Mouse (Mus musculus) megakaryocyte, adult 5-6 weeks (primary cell): ENCODE measurements around the gene Card11. TPM values are rescaled to one million over a fixed set of nuclear protein-coding genes. Genes with fewer than 3 reads are reported as not detected.

Source experiments
- total RNA-seq, 2 experiments: library from RNA; stranded (forward) in 1 of 2; stranded (reverse) in 1 of 2; fragments of 153-499, 151-499 nt in 1 of 2; fragments of 221-1000, 200-1000 nt in 1 of 2; gene quantifications; 2 replicates each; pipeline versions ENCODE4 v1.2.3 to v1.2.4; 2015 to 2017

Card11 gene
- total RNA-seq, 2 experiments from 2014 or later, result 2.5 to 3.7 TPM

Other genes with a start within 250 kb of the Card11 start
- 21.0 and 24.6 TPM in 2 replicates for gene Gna12, start 170.2 kb downstream of the Card11 start, total RNA-seq (2015)
- 15.9 and 20.3 TPM in 2 replicates for gene Gna12, start 170.2 kb downstream of the Card11 start, total RNA-seq (2017)
- gene Sdk1, start 240.9 kb upstream of the Card11 start, total RNA-seq (2015), result 0.16 TPM in 1 of 2 replicates, not detected in the other
- gene Sdk1, start 240.9 kb upstream of the Card11 start, total RNA-seq (2017), result not detected in 2 replicates